Mouse (Mus musculus) lung, embryonic 14.5 days (tissue): Measurements from ENCODE around the gene Rufy4. TPM values are rescaled to one million over a fixed set of nuclear protein-coding genes. Genes with fewer than 3 reads are reported as not detected.

Source experiments
- ATAC-seq: fragments of 200-750 bp; cut with Nextera tagmentation; 2 replicates; pipeline ENCODE4 v1.8.0; 2017; ENCODE audit warnings: mild to moderate bottlenecking, moderate TSS enrichment, moderate library complexity; ENCODE audit not compliant: insufficient read depth
- DNase-seq: peaks from one replicate; pipeline ENCODE4 v3.0.0-alpha.2; 2015
- H3K27ac ChIP-seq: fragments of 300-500 bp; sonication (generic); 2 replicates; pipeline ENCODE4 v1.5.1; 2014; ENCODE audit warnings: low read depth, mild to moderate bottlenecking, moderate library complexity
- H3K27me3 ChIP-seq: fragments of 300-500 bp; sonication (generic); 2 replicates; pipeline ENCODE4 v1.6.1; 2014; ENCODE audit warnings: low read length, control low read depth; ENCODE audit not compliant: insufficient read depth
- H3K36me3 ChIP-seq: fragments of 300-500 bp; sonication (generic); 2 replicates; pipeline ENCODE4 v1.6.1; 2014; ENCODE audit warnings: control low read depth; ENCODE audit not compliant: insufficient read depth
- H3K4me1 ChIP-seq: fragments of 300-500 bp; sonication (generic); 2 replicates; pipeline ENCODE4 v1.6.1; 2014; ENCODE audit warnings: antibody characterized with exemption, control low read depth; ENCODE audit not compliant: insufficient read depth
- H3K4me2 ChIP-seq: fragments of 300-500 bp; sonication (generic); 2 replicates; pipeline ENCODE4 v1.6.1; 2014; ENCODE audit warnings: mild to moderate bottlenecking
- H3K4me3 ChIP-seq: fragments of 300-500 bp; sonication (generic); 2 replicates; pipeline ENCODE4 v1.5.1; 2014; ENCODE audit warnings: low read depth, low read length
- H3K9ac ChIP-seq: fragments of 300-500 bp; sonication (generic); 2 replicates; pipeline ENCODE4 v1.6.1; 2014
- H3K9me3 ChIP-seq: fragments of 300-500 bp; sonication (generic); 2 replicates; pipeline ENCODE4 v1.6.1; 2016; ENCODE audit warnings: low read depth, low read length, control low read depth
- CTCF ChIP-seq: IDR thresholded peaks from 2 replicates; pipeline ENCODE4 v1.5.1; 2016; ENCODE audit warnings: antibody characterized with exemption, low read depth
- WGBS: fragments of 180-500 bp; shearing (Covaris S2); extraction: QIAGEN DNeasy Blood & Tissue Kit; methylation state at CpG from one replicate; pipeline ENCODE4 v1.1.7; 2014; 5-methylcytosine and 5-hydroxymethylcytosine counted together
- polyA plus RNA-seq: library from polyadenylated mRNA; unstranded; fragments of >200 nt; fragmentation: Nextera tagmentation; extraction: Ambion mirVana; gene quantifications from 2 replicates; pipeline ENCODE4 v1.2.1, GENCODE M21; 2014

Rufy4 gene
- polyA plus RNA-seq, 1 experiment from 2014 or later: 0.39 TPM

GRCm38 (mm10) chr1:74084752-74085151, 40.6 kb upstream of the Rufy4 start:
- H3K4me1 ChIP-seq: peaks cover 25% of the 10 kb centered on the region
- no peaks in the 10 kb centered on the region for H3K27me3 ChIP-seq
- no peaks in the 10 kb centered on the region for H3K36me3 ChIP-seq
- TF ChIP-seq CTCF: no peak
- H3K4me3 ChIP-seq: no peak overlapping the region
- no peak overlapping the region for H3K4me2 ChIP-seq
- no peak overlapping the region for H3K9ac ChIP-seq
- peak overlapping the region; percentile 77; the same call in 1 of the 2 replicates for H3K27ac ChIP-seq
- ATAC-seq: no peak
- 31% methylated on average over 5 of the region's 5 CpGs for WGBS
- no peak for DNase-seq
- H3K9me3 ChIP-seq: no peaks in the 10 kb centered on the region

GRCm38 (mm10) chr1:74085566-74085965, 39.8 kb upstream of the Rufy4 start:
- Histone ChIP-seq H3K4me3 (no peak overlapping the region), H3K4me1 (peaks cover 32% of the 10 kb centered on the region), H3K9ac (no peak overlapping the region), H3K27me3 (no peaks in the 10 kb centered on the region), H3K9me3 (no peaks in the 10 kb centered on the region), H3K4me2 (no peak overlapping the region), H3K36me3 (no peaks in the 10 kb centered on the region), H3K27ac (no peak overlapping the region)
- WGBS: 83% methylated on average over 7 of the region's 7 CpGs
- ATAC-seq (no peak), DNase-seq (no peak)
- no peak for TF ChIP-seq CTCF

GRCm38 (mm10) chr1:74088569-74088968, 36.8 kb upstream of the Rufy4 start:
- DNase-seq (no peak), ATAC-seq (no peak)
- 70% methylated on average over 1 of the region's 1 CpGs for WGBS
- no peak overlapping the region for H3K9ac ChIP-seq
- H3K27ac ChIP-seq: no peak overlapping the region
- H3K4me3 ChIP-seq: no peak overlapping the region
- H3K27me3 ChIP-seq: no peaks in the 10 kb centered on the region
- no peak for TF ChIP-seq CTCF
- no peaks in the 10 kb centered on the region for H3K9me3 ChIP-seq
- peaks cover 29% of the 10 kb centered on the region for H3K4me1 ChIP-seq
- H3K36me3 ChIP-seq: no peaks in the 10 kb centered on the region
- H3K4me2 ChIP-seq: peak overlapping the region; percentile 64

- H3K4me3 ChIP-seq: peak overlapping the region; percentile 42
- no peak for TF ChIP-seq CTCF
- peaks cover 30% of the 10 kb centered on the region for H3K4me1 ChIP-seq
- ATAC-seq (no peak), DNase-seq (no peak)
- no peak overlapping the region; the same call in 1 of the 2 replicates for H3K27ac ChIP-seq
- H3K4me2 ChIP-seq: peak overlapping the region; percentile 64
- peak overlapping the region; percentile 58 for H3K9ac ChIP-seq
- H3K9me3 ChIP-seq: no peaks in the 10 kb centered on the region
- WGBS: 28% methylated on average over 7 of the region's 7 CpGs
- no peaks in the 10 kb centered on the region for H3K36me3 ChIP-seq
- no peaks in the 10 kb centered on the region for H3K27me3 ChIP-seq
Measured at GRCm38 (mm10) chr1:74090329-74090728, 35.0 kb upstream of the Rufy4 start.

GRCm38 (mm10) chr1:74091138-74091537, 34.2 kb upstream of the Rufy4 start:
- H3K4me3 ChIP-seq: peak overlapping the region; percentile 42
- peak overlapping the region; percentile 58 for H3K9ac ChIP-seq
- no peak for TF ChIP-seq CTCF
- DNase-seq (peak; percentile 67), ATAC-seq (peak; percentile 59)
- peak overlapping the region; percentile 64 for H3K4me2 ChIP-seq
- H3K27ac ChIP-seq: peak overlapping the region; percentile 86
- WGBS: 11% methylated on average over 7 of the region's 7 CpGs
- H3K9me3 ChIP-seq: no peaks in the 10 kb centered on the region
- no peaks in the 10 kb centered on the region; the same call in 1 of the 2 replicates for H3K27me3 ChIP-seq
- peaks cover 30% of the 10 kb centered on the region for H3K4me1 ChIP-seq
- H3K36me3 ChIP-seq: no peaks in the 10 kb centered on the region

GRCm38 (mm10) chr1:74091611-74092224, 33.6 kb upstream of the Rufy4 start:
- 19% methylated on average over 6 of the region's 6 CpGs for WGBS
- H3K9me3 ChIP-seq: no peaks in the 10 kb centered on the region
- H3K4me2 ChIP-seq: peak overlapping the region; percentile 64
- peak overlapping the region; percentile 86 for H3K27ac ChIP-seq
- DNase-seq: peak; percentile 75
- no peaks in the 10 kb centered on the region for H3K36me3 ChIP-seq
- TF ChIP-seq CTCF: no peak
- H3K9ac ChIP-seq: 0 out of 2 replicates have a peak overlapping the region, but pooled peaks have one; percentile 4
- peaks cover 30% of the 10 kb centered on the region for H3K4me1 ChIP-seq
- ATAC-seq: peak; percentile 50
- H3K4me3 ChIP-seq: peak overlapping the region; percentile 42; the same call in 1 of the 2 replicates
- peaks cover under 1% of the 10 kb centered on the region for H3K27me3 ChIP-seq

- no peak for TF ChIP-seq CTCF
- peaks cover 31% of the 10 kb centered on the region for H3K4me1 ChIP-seq
- peaks cover 5% of the 10 kb centered on the region for H3K27me3 ChIP-seq
- 51% methylated on average over 10 of the region's 10 CpGs for WGBS
- peak overlapping the region; percentile 86 for H3K27ac ChIP-seq
- no peaks in the 10 kb centered on the region for H3K36me3 ChIP-seq
- H3K4me3 ChIP-seq: no peak overlapping the region
- H3K9ac ChIP-seq: 0 out of 2 replicates have a peak overlapping the region, but pooled peaks have one; percentile 9
- no peak overlapping the region for H3K4me2 ChIP-seq
- ATAC-seq: peak; percentile 18
- DNase-seq: peak; percentile 54
- no peaks in the 10 kb centered on the region for H3K9me3 ChIP-seq
Measured at GRCm38 (mm10) chr1:74092242-74092641, 33.1 kb upstream of the Rufy4 start.
